Mouse (Mus musculus) ES-E14 (cell line): ENCODE results near the gene Ctsw.

Source experiments
- MAFK ChIP-seq: IDR thresholded peaks from 2 replicates; pipeline ENCODE4 v1.6.1; 2014; ENCODE audit warnings: mild to moderate bottlenecking, low read depth, low read length, inconsistent platforms; ENCODE audit not compliant: insufficient read depth
- ZC3H11A ChIP-seq: IDR thresholded peaks from 2 replicates; pipeline ENCODE4 v1.6.1; 2012; ENCODE audit warnings: low read depth, mild to moderate bottlenecking, inconsistent platforms, low read length, borderline replicate concordance

GRCm38 (mm10) chr19:5485821-5486220 lies 17.5 kb upstream of the Ctsw start:
- TF ChIP-seq MAFK: no peak
- no peak for TF ChIP-seq ZC3H11A
